Mouse (Mus musculus) monocyte, adult 5-6 weeks (primary cell): Measurements from ENCODE around the gene Dnah7c. TPM values are rescaled to one million over a fixed set of nuclear protein-coding genes. Genes with fewer than 3 reads are reported as not detected.
"Not testable (repeated sequence)": the region's sequence is repeated elsewhere in the genome, so short reads cannot be mapped to it uniquely, and the experiment has no call there.

Experiments
- ATAC-seq: fragments of 153-309, 156-312 bp; replicated peaks from 2 replicates; pipeline ENCODE4 v1.8.0; 2017; ENCODE audit warnings: mild to moderate bottlenecking; ENCODE audit not compliant: low TSS enrichment, insufficient number of reproducible peaks, severe bottlenecking, poor library complexity, low FRiP score
- total RNA-seq: library from RNA; stranded (forward); fragments of 200-1000, 200-491, 200-594 nt; gene quantifications from 3 replicates; pipeline ENCODE4 v1.2.3, GENCODE M21; 2017

The Dnah7c gene
- total RNA-seq, 1 experiment from 2014 or later: not detected

- not testable (repeated sequence) for ATAC-seq
Measured at GRCm38 (mm10) chr1:46724810-46725209, 299.4 kb downstream of the Dnah7c start.

DNA sequence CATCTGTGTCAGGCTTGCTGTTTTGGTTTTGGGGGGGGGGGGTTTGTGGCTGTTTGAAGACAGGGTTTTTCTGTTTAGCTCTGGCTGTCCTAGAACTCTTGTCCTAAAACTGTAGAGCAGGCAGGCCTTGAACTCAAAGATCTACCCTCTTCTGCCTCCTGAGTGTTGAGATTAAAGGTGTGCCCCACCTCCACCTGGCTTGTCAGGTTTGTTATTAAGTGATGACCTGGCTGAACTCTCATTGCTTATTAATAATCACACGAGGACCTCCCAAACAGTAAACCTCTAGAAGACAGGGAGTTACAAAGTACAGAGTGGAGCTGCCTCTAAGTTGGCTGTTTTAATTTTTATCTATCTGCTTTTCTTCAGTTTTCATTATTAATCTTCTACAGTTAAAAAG lies 299.9 kb downstream of the Dnah7c start:
- no peak for ATAC-seq

DNA sequence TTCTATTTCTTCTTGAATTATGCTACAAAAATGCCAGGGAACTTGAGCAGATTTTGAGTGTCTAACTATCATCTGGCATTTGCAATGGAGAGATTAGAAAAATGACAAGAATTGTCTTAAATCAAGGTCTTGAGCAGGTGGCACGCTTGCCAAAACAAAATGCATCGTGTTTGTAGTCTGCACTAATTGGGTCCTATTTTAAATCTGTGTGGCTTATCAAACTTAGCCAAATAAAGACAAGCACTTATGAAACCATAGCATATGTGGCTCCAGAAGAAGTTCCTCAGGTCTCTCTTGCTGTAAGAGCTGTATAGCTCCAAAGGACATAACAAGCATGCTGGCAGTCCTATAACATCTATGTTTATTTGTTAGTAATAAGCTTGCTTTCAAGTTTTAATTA lies 300.3 kb downstream of the Dnah7c start:
- ATAC-seq: not testable (repeated sequence)

GRCm38 (mm10) chr1:46729731-46730130 lies 304.3 kb downstream of the Dnah7c start:
- ATAC-seq: not testable (repeated sequence)

GRCm38 (mm10) chr1:46733405-46734106 lies 308.2 kb downstream of the Dnah7c start:
- ATAC-seq: not testable (repeated sequence)

DNA sequence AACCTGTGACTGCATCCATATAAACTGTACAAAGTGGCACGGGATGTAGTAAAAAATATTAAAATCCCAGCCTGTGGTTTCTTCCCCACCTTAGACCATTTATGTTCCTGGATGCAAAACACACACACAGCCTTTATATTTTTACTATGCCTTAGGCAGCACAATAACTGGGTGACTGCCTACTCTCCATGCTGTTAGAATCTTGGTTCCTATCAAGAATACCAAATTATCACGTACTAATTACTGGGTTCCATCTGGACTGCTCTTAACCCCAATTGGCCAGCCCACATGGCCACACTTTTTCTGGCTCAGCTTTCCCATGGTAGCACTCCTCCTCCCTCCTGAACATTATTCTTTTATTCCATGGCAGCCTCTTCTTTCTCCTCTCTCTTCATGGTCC lies 309.1 kb downstream of the Dnah7c start:
- not testable (repeated sequence) for ATAC-seq

DNA sequence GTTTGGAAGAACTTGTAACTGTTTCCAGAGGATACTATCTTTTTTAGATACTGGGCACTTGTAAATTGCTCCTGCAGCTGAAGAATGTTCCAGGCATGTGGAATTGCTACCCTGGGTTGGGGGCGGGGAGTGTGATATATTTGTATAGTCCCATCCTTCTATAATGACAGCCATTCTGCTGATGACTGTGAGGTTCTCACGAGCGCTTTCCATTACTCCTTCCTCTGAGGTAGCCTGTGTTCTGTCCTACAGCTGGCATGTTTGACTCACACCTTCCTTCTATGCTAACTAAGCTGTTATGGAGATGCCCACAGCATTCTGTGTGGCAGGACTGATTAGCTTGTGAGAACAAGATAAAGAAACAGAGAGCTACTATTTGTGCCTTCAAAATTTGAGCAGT lies 339.2 kb downstream of the Dnah7c start:
- ATAC-seq: not testable (repeated sequence)

GRCm38 (mm10) chr1:46769318-46769717 lies 343.9 kb downstream of the Dnah7c start:
- not testable (repeated sequence) for ATAC-seq

DNA sequence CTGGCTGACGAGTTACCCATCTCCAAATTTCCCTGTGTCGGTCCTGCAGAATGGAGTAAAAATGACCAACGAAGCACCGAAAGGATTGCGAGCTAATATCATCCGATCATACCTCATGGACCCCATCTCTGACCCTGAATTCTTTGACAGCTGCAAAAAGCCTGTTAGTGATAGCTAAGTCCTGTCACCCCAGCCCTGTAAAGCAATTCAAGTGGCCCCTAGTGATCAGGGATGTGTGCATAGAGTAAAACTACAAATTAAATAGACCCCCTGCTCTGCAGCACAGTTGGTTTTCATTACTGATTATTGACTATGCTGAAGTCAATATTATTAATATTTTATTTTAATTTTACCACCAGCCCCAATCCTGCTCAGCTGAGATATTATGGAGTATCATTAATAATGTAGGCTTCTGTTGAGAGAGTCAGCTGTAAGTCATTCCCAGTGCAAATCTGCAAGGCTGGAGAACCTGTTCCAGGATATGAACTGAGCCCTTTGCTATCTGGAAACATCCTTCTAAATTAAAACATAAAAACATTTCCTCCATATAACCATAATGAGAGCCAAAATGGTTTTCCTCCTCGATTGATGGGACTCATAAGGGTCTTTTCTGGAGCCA lies 344.8 kb downstream of the Dnah7c start:
- ATAC-seq: not testable (repeated sequence)

DNA sequence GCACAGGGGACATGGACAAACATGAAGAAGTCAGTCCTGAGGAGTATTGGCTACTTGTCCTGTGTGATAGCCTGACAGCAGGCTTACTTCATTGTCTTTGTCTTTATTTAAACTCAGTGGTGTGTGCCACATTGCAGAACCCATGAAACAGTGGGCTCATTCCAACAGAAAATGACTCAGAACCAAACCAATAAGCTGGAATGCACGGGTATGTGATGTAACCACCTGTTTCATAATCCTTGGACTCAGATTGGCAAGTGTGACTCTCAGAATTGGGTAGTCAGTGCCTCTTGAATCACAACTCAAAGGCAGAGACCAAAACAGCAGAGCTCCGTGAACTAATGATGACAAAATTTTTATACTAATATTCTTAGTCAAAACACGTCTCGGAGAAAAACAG lies 356.8 kb downstream of the Dnah7c start:
- not testable (repeated sequence) for ATAC-seq

DNA sequence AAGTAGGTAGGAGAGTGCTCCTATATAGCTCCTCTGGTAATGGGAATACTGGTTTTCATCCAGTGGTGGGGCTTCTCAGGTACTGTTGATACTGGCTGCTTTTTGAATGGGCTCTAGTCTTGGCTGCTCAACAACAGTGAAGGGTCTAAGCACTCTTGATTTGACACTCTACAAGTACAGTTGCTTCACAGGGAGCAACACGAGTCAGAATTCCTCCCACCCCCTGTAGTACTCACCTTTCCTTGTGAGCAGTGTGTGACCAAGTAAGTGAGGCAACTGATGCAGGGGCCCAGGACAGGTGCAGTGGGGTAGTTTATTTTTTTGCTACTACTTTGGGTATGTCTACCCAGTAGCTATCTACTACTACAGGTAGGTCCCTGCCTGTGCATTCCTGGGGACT lies 379.7 kb downstream of the Dnah7c start:
- no peak for ATAC-seq

DNA sequence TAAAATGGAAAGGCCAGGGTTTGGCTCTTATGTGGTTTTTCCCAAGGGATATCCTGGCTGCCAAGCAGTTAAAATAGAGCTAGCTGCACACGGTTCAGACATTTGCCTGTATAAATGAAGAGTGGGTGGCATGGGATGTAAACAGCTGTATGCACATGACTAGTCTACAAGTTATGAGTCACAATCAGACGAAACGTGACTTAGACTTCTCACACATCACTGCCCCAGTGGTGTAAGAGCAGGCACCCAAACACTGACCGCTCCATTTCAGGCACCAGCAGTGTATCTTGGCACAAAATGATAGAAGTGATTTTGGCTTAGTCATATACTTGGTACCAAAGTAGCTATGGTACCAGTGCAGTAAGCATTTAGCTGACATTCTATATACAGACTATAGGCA lies 383.2 kb downstream of the Dnah7c start:
- ATAC-seq: not testable (repeated sequence)

- no peak for ATAC-seq
Measured at GRCm38 (mm10) chr1:46817934-46818333, 392.5 kb downstream of the Dnah7c start.

GRCm38 (mm10) chr1:46822256-46822972 lies 397.0 kb downstream of the Dnah7c start:
- ATAC-seq: no peak

DNA sequence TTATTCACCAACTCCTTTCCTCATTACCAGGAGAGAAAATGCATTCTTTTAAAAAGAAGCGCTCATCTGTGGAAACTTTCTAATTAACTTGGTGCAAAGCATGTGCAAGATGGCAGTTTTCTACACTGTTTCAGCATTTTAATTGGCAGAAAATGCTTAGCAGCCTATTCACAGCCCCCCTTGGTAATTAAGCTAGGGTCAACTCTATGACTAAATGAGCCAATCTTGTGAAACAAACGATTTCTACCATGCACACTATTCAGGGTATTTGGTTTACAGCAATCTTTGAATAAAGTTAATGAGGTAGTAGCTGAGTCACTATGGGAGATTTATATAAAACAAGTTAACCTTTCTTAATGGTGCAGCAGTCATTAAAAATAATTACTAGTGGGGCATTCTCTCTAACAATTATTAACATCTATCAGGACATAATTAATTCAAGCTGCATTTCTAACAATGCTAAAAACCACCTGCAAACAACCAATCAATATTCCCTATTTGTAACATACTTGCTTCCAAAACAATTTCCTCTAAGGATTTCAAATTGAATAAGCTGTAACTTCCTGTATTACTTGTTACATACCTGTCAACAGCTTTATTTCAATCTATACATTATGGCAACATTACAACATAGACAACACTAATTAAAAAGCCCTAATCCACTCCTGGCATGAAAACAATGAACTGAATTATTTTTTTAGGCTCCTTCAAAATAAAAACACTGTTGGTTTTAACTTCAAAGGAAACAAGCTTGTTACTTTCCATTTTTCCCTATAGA lies 404.9 kb downstream of the Dnah7c start:
- no peak for ATAC-seq

GRCm38 (mm10) chr1:46831927-46832326 lies 406.5 kb downstream of the Dnah7c start:
- peak; percentile 98 for ATAC-seq

GRCm38 (mm10) chr1:46843406-46843805 lies 418.0 kb downstream of the Dnah7c start:
- ATAC-seq: no peak

DNA sequence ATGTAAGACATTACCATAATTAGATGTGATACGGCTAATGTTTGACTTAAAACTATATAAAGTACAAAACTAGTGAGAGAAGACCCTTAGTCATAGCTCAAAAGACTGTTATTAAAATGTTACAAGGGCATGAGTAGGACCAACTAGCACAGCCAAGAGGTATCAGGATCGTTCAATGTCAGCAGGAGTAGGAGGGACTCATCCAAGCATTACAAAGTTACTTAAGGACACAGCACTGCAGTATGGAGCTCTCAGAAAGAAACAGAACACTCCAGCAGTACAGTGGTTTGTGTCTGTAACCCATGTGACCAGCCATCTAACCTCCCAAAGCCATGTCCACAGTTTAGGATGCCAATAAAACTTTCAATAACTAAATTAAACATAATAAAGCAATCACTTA lies 418.9 kb downstream of the Dnah7c start:
- ATAC-seq: no peak

GRCm38 (mm10) chr1:46845221-46845620 lies 419.8 kb downstream of the Dnah7c start:
- ATAC-seq: no peak
